Mouse (Mus musculus): ENCODE measurements around the gene Higd1b. TPM values are rescaled to one million over a fixed set of nuclear protein-coding genes. Genes with fewer than 3 reads are reported as not detected.

Gene Higd1b
- not detected in 2 replicates for polyA plus RNA-seq (2014; fragmentation: Nextera tagmentation; extraction: Ambion mirVana)

- Histone ChIP-seq H3K9me3 (ENCODE audit: control insufficient read depth, low read depth, low read length) (no peaks in the 10 kb centered on the region), H3K4me2 (replicated peaks; ENCODE audit: low read depth, low read length) (no peak within 1 kb of the TSS), H3K27ac (ENCODE audit: low read length) (no peak within 1 kb of the TSS), H3K36me3 (ENCODE audit: control insufficient read depth, insufficient read depth, low read length) (peaks cover 24% of the 10 kb centered on the region), H3K4me3 (ENCODE audit: low read depth, low read length) (no peak within 1 kb of the TSS), H3K27me3 (ENCODE audit: control insufficient read depth, insufficient read depth, low read length) (no peaks in the 10 kb centered on the region), H3K9ac (replicated peaks; ENCODE audit: low read depth, low read length) (no peak within 1 kb of the TSS), H3K4me1 (ENCODE audit: control insufficient read depth, insufficient read depth, low read length) (no peaks in the 10 kb centered on the region)
- ATAC-seq (ENCODE audit: insufficient number of reproducible peaks, insufficient read depth, low FRiP score, low read depth), result no peak
- 67% methylated on average over 4 of the region's 4 CpGs for WGBS
These were observed at the start of gene Higd1b for GRCm38 (mm10) chr11:102835549-102835948. TSS of gene Higd1b (plus strand) at chr11:102835849.

- Histone ChIP-seq H3K27ac (ENCODE audit: low read length) (no peak overlapping the region), H3K4me3 (ENCODE audit: low read depth, low read length) (no peak overlapping the region), H3K36me3 (ENCODE audit: control insufficient read depth, insufficient read depth, low read length) (no peaks in the 10 kb centered on the region), H3K9me3 (ENCODE audit: control insufficient read depth, low read depth, low read length) (no peaks in the 10 kb centered on the region), H3K9ac (replicated peaks; ENCODE audit: low read depth, low read length) (no peak overlapping the region), H3K4me1 (ENCODE audit: control insufficient read depth, insufficient read depth, low read length) (0 out of 2 replicates have a peak, but pooled peaks cover 6% of the 10 kb centered on the region), H3K27me3 (ENCODE audit: control insufficient read depth, insufficient read depth, low read length) (no peaks in the 10 kb centered on the region), H3K4me2 (replicated peaks; ENCODE audit: low read depth, low read length) (no peak overlapping the region)
- no peak for ATAC-seq (ENCODE audit: insufficient number of reproducible peaks, insufficient read depth, low FRiP score, low read depth)
- 76% methylated on average over 5 of the region's 5 CpGs for WGBS
These were observed 47.9 kb upstream of the Higd1b start for GRCm38 (mm10) chr11:102787688-102788177.

- H3K27ac ChIP-seq (ENCODE audit: low read length), result no peak overlapping the region
These were observed 43.8 kb upstream of the Higd1b start for GRCm38 (mm10) chr11:102791682-102792445.

GRCm38 (mm10) chr11:102794157-102794556 is 41.5 kb upstream of the Higd1b start:
- no peak for ATAC-seq (ENCODE audit: insufficient number of reproducible peaks, insufficient read depth, low FRiP score, low read depth)
- Histone ChIP-seq H3K4me2 (replicated peaks; ENCODE audit: low read depth, low read length) (no peak overlapping the region), H3K36me3 (ENCODE audit: control insufficient read depth, insufficient read depth, low read length) (peaks cover 7% of the 10 kb centered on the region), H3K9ac (replicated peaks; ENCODE audit: low read depth, low read length) (no peak overlapping the region), H3K27ac (ENCODE audit: low read length) (0 out of 2 replicates have a peak overlapping the region, but pooled peaks have one; percentile 35), H3K9me3 (ENCODE audit: control insufficient read depth, low read depth, low read length) (no peaks in the 10 kb centered on the region), H3K27me3 (ENCODE audit: control insufficient read depth, insufficient read depth, low read length) (no peaks in the 10 kb centered on the region), H3K4me3 (ENCODE audit: low read depth, low read length) (no peak overlapping the region), H3K4me1 (ENCODE audit: control insufficient read depth, insufficient read depth, low read length) (0 out of 2 replicates have a peak, but pooled peaks cover 8% of the 10 kb centered on the region)
- 45% methylated on average over 8 of the region's 8 CpGs for WGBS

More at GRCm38 (mm10) chr11:102791682-102792445, 43.8 kb upstream of the Higd1b start:
- no peak overlapping the region for H3K4me2 ChIP-seq (replicated peaks; ENCODE audit: low read depth, low read length)
- H3K9ac ChIP-seq (replicated peaks; ENCODE audit: low read depth, low read length), result no peak overlapping the region
- H3K4me3 ChIP-seq (ENCODE audit: low read depth, low read length), result no peak overlapping the region
- no peaks in the 10 kb centered on the region for H3K27me3 ChIP-seq (ENCODE audit: control insufficient read depth, insufficient read depth, low read length)
- no peaks in the 10 kb centered on the region for H3K9me3 ChIP-seq (ENCODE audit: control insufficient read depth, low read depth, low read length)
- 50% methylated on average over 14 of the region's 14 CpGs for WGBS
- no peak for ATAC-seq (ENCODE audit: insufficient number of reproducible peaks, insufficient read depth, low FRiP score, low read depth)
- no peaks in the 10 kb centered on the region; the same call in 1 of the 2 replicates for H3K36me3 ChIP-seq (ENCODE audit: control insufficient read depth, insufficient read depth, low read length)
- 0 out of 2 replicates have a peak, but pooled peaks cover 8% of the 10 kb centered on the region for H3K4me1 ChIP-seq (ENCODE audit: control insufficient read depth, insufficient read depth, low read length)

GRCm38 (mm10) chr11:102803453-102803852 is 32.2 kb upstream of the Higd1b start:
- Histone ChIP-seq H3K4me2 (replicated peaks; ENCODE audit: low read depth, low read length) (no peak overlapping the region), H3K27ac (ENCODE audit: low read length) (no peak overlapping the region), H3K4me3 (ENCODE audit: low read depth, low read length) (no peak overlapping the region), H3K9me3 (ENCODE audit: control insufficient read depth, low read depth, low read length) (no peaks in the 10 kb centered on the region), H3K9ac (replicated peaks; ENCODE audit: low read depth, low read length) (no peak overlapping the region), H3K4me1 (ENCODE audit: control insufficient read depth, insufficient read depth, low read length) (peaks cover 2% of the 10 kb centered on the region; the same call in 1 of the 2 replicates), H3K27me3 (ENCODE audit: control insufficient read depth, insufficient read depth, low read length) (no peaks in the 10 kb centered on the region), H3K36me3 (ENCODE audit: control insufficient read depth, insufficient read depth, low read length) (peaks cover 32% of the 10 kb centered on the region)
- 74% methylated on average over 5 of the region's 5 CpGs for WGBS
- no peak for ATAC-seq (ENCODE audit: insufficient number of reproducible peaks, insufficient read depth, low FRiP score, low read depth)

GRCm38 (mm10) chr11:102808246-102808645 is 27.4 kb upstream of the Higd1b start:
- 58% methylated on average over 5 of the region's 5 CpGs for WGBS
- ATAC-seq (ENCODE audit: insufficient number of reproducible peaks, insufficient read depth, low FRiP score, low read depth), result no peak
- H3K27ac ChIP-seq (ENCODE audit: low read length), result no peak overlapping the region
- no peak overlapping the region for H3K9ac ChIP-seq (replicated peaks; ENCODE audit: low read depth, low read length)
- H3K4me3 ChIP-seq (ENCODE audit: low read depth, low read length), result no peak overlapping the region
- H3K4me1 ChIP-seq (ENCODE audit: control insufficient read depth, insufficient read depth, low read length), result peaks cover 4% of the 10 kb centered on the region; the same call in 1 of the 2 replicates
- H3K36me3 ChIP-seq (ENCODE audit: control insufficient read depth, insufficient read depth, low read length), result peaks cover 11% of the 10 kb centered on the region
- H3K9me3 ChIP-seq (ENCODE audit: control insufficient read depth, low read depth, low read length), result no peaks in the 10 kb centered on the region
- H3K27me3 ChIP-seq (ENCODE audit: control insufficient read depth, insufficient read depth, low read length), result no peaks in the 10 kb centered on the region
- H3K4me2 ChIP-seq (replicated peaks; ENCODE audit: low read depth, low read length), result no peak overlapping the region

GRCm38 (mm10) chr11:102810721-102811485 is 24.7 kb upstream of the Higd1b start:
- H3K4me2 ChIP-seq (replicated peaks; ENCODE audit: low read depth, low read length), result no peak overlapping the region
- no peaks in the 10 kb centered on the region for H3K27me3 ChIP-seq (ENCODE audit: control insufficient read depth, insufficient read depth, low read length)
- no peak overlapping the region for H3K9ac ChIP-seq (replicated peaks; ENCODE audit: low read depth, low read length)
- no peak overlapping the region for H3K4me3 ChIP-seq (ENCODE audit: low read depth, low read length)
- 53% methylated on average over 4 of the region's 4 CpGs for WGBS
- H3K36me3 ChIP-seq (ENCODE audit: control insufficient read depth, insufficient read depth, low read length), result peaks cover 3% of the 10 kb centered on the region; the same call in 1 of the 2 replicates
- H3K9me3 ChIP-seq (ENCODE audit: control insufficient read depth, low read depth, low read length), result no peaks in the 10 kb centered on the region
- peaks cover 6% of the 10 kb centered on the region; the same call in 1 of the 2 replicates for H3K4me1 ChIP-seq (ENCODE audit: control insufficient read depth, insufficient read depth, low read length)
- H3K27ac ChIP-seq (ENCODE audit: low read length), result no peak overlapping the region
- no peak for ATAC-seq (ENCODE audit: insufficient number of reproducible peaks, insufficient read depth, low FRiP score, low read depth)

GRCm38 (mm10) chr11:102814881-102815280 is 20.8 kb upstream of the Higd1b start:
- Histone ChIP-seq H3K4me1 (ENCODE audit: control insufficient read depth, insufficient read depth, low read length) (peaks cover 13% of the 10 kb centered on the region), H3K27ac (ENCODE audit: low read length) (no peak overlapping the region), H3K9ac (replicated peaks; ENCODE audit: low read depth, low read length) (no peak overlapping the region), H3K9me3 (ENCODE audit: control insufficient read depth, low read depth, low read length) (no peaks in the 10 kb centered on the region), H3K4me2 (replicated peaks; ENCODE audit: low read depth, low read length) (no peak overlapping the region), H3K4me3 (ENCODE audit: low read depth, low read length) (no peak overlapping the region), H3K36me3 (ENCODE audit: control insufficient read depth, insufficient read depth, low read length) (peaks cover 3% of the 10 kb centered on the region; the same call in 1 of the 2 replicates), H3K27me3 (ENCODE audit: control insufficient read depth, insufficient read depth, low read length) (no peaks in the 10 kb centered on the region)
- no peak for ATAC-seq (ENCODE audit: insufficient number of reproducible peaks, insufficient read depth, low FRiP score, low read depth)
